Mouse (Mus musculus): ENCODE measurements at regions not wholly inside any gene's neighbourhood (a gene's known extent, or its start where the extent isn't known, plus 50 kb on each side); places are given as distances from the start of the nearest gene placed in this dataset.

GRCm38 (mm10) chr5:12910741-12911140, 214.5 kb upstream of the Sema3a start:
- no peaks in the 10 kb centered on the region for H3K9me3 ChIP-seq (ENCODE audit: control insufficient read depth, low read length)
- no peak overlapping the region for H3K4me2 ChIP-seq
- H3K9ac ChIP-seq (ENCODE audit: low read length): no peak overlapping the region
- no peaks in the 10 kb centered on the region for H3K36me3 ChIP-seq (ENCODE audit: control insufficient read depth, insufficient read depth, low read length)
- H3K4me1 ChIP-seq (ENCODE audit: control insufficient read depth, insufficient read depth, low read length): no peaks in the 10 kb centered on the region
- no peak overlapping the region for H3K4me3 ChIP-seq (ENCODE audit: low read depth, low read length)
- H3K27me3 ChIP-seq (ENCODE audit: control insufficient read depth, insufficient read depth, low read length): no peaks in the 10 kb centered on the region
- no peak for ATAC-seq (ENCODE audit: low FRiP score)
- H3K27ac ChIP-seq (ENCODE audit: low read depth, low read length): no peak overlapping the region
- DNase-seq (ENCODE audit: low spot score, missing footprints): no peak

GRCm38 (mm10) chr5:12914395-12914794, 210.8 kb upstream of the Sema3a start:
- no peak overlapping the region for H3K4me3 ChIP-seq (ENCODE audit: low read depth, low read length)
- no peak overlapping the region for H3K4me2 ChIP-seq
- no peaks in the 10 kb centered on the region for H3K36me3 ChIP-seq (ENCODE audit: control insufficient read depth, insufficient read depth, low read length)
- H3K27me3 ChIP-seq (ENCODE audit: control insufficient read depth, insufficient read depth, low read length): no peaks in the 10 kb centered on the region
- no peak overlapping the region for H3K9ac ChIP-seq (ENCODE audit: low read length)
- ATAC-seq (ENCODE audit: low FRiP score): no peak
- H3K4me1 ChIP-seq (ENCODE audit: control insufficient read depth, insufficient read depth, low read length): no peaks in the 10 kb centered on the region
- WGBS: 84% methylated on average over 1 of the region's 1 CpGs
- no peak for DNase-seq (ENCODE audit: low spot score, missing footprints)
- H3K27ac ChIP-seq (ENCODE audit: low read depth, low read length): no peak overlapping the region
- H3K9me3 ChIP-seq (ENCODE audit: control insufficient read depth, low read length): no peaks in the 10 kb centered on the region

GRCm38 (mm10) chr5:12919335-12919734, 205.9 kb upstream of the Sema3a start:
- DNase-seq (ENCODE audit: low spot score, missing footprints) (no peak), ATAC-seq (ENCODE audit: low FRiP score) (no peak)
- no peak overlapping the region for H3K4me3 ChIP-seq (ENCODE audit: low read depth, low read length)
- no peak overlapping the region for H3K9ac ChIP-seq (ENCODE audit: low read length)
- H3K27me3 ChIP-seq (ENCODE audit: control insufficient read depth, insufficient read depth, low read length): no peaks in the 10 kb centered on the region
- no peaks in the 10 kb centered on the region for H3K36me3 ChIP-seq (ENCODE audit: control insufficient read depth, insufficient read depth, low read length)
- WGBS: 65% methylated on average over 2 of the region's 2 CpGs
- no peaks in the 10 kb centered on the region for H3K4me1 ChIP-seq (ENCODE audit: control insufficient read depth, insufficient read depth, low read length)
- no peak overlapping the region for H3K27ac ChIP-seq (ENCODE audit: low read depth, low read length)
- no peaks in the 10 kb centered on the region for H3K9me3 ChIP-seq (ENCODE audit: control insufficient read depth, low read length)
- H3K4me2 ChIP-seq: no peak overlapping the region

DNA sequence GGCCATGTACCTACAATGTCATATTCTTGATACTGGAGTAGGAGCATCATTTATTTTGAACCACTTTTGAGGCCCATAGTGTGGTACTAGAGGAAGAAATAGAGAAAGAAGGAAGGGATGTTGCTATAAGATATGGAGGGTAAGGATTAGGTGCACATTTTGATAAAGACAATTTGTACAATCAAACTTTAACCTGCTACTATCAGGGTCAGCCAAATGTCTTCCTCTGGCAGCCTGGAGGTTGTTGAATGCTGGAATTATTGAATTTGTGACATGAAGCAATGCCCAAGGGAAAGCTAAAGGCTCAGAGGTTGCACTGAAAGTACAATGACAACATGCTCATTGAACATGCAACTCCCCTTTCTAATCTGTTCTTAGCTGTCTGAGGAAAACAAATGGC, 202.3 kb upstream of the Sema3a start:
- DNase-seq (ENCODE audit: low spot score, missing footprints) (no peak), ATAC-seq (ENCODE audit: low FRiP score) (no peak)
- Histone ChIP-seq H3K27me3 (ENCODE audit: control insufficient read depth, insufficient read depth, low read length) (no peaks in the 10 kb centered on the region), H3K27ac (ENCODE audit: low read depth, low read length) (no peak overlapping the region), H3K4me3 (ENCODE audit: low read depth, low read length) (no peak overlapping the region), H3K9ac (ENCODE audit: low read length) (no peak overlapping the region), H3K36me3 (ENCODE audit: control insufficient read depth, insufficient read depth, low read length) (no peaks in the 10 kb centered on the region), H3K9me3 (ENCODE audit: control insufficient read depth, low read length) (no peaks in the 10 kb centered on the region), H3K4me2 (no peak overlapping the region), H3K4me1 (ENCODE audit: control insufficient read depth, insufficient read depth, low read length) (no peaks in the 10 kb centered on the region)

DNA sequence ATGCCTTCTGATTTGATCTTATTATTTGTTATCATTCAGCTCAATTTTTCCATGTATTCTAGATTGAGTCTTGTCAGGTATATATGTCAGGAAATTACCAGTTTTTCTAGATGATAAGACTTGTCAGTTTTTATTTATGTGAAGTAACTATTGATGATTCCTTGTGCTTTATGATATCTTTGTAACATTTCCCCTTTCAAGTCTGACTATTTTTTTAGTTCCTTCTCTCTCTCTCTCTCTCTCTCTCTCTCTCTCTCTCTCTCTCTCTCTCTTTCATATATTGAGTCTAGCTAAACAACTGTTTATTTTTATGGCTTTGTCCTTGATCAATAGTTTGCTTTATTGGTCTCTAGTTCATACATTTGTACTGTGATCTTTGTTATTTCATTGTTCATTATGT, 199.7 kb upstream of the Sema3a start:
- H3K9ac ChIP-seq (ENCODE audit: low read length): no peak overlapping the region
- H3K4me2 ChIP-seq: no peak overlapping the region
- H3K27me3 ChIP-seq (ENCODE audit: control insufficient read depth, insufficient read depth, low read length): no peaks in the 10 kb centered on the region
- H3K36me3 ChIP-seq (ENCODE audit: control insufficient read depth, insufficient read depth, low read length): no peaks in the 10 kb centered on the region
- ATAC-seq (ENCODE audit: low FRiP score): no peak
- no peak overlapping the region for H3K4me3 ChIP-seq (ENCODE audit: low read depth, low read length)
- H3K27ac ChIP-seq (ENCODE audit: low read depth, low read length): no peak overlapping the region
- no peaks in the 10 kb centered on the region for H3K4me1 ChIP-seq (ENCODE audit: control insufficient read depth, insufficient read depth, low read length)
- no peaks in the 10 kb centered on the region for H3K9me3 ChIP-seq (ENCODE audit: control insufficient read depth, low read length)
- DNase-seq (ENCODE audit: low spot score, missing footprints): no peak

DNA sequence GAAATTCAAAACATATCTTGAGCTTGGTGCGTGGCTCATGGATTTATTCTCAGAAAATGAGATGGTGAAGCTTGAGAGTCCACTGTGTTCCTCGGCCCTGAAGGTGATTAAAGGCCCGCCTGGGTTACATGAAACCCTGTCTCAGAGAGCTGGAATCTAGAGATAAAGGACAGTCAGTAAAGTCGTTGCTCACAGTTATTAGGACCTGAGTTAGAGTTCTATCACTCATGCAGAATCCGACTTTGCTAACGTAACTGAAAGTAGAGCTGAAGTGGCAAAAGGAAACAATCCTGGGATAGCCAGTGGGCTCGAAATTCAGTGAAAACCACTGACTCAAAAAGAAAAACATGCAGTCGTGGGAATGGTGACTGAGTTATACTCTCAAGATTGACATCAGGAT, 198.9 kb upstream of the Sema3a start:
- no peak overlapping the region for H3K4me2 ChIP-seq
- ATAC-seq (ENCODE audit: low FRiP score): no peak

DNA sequence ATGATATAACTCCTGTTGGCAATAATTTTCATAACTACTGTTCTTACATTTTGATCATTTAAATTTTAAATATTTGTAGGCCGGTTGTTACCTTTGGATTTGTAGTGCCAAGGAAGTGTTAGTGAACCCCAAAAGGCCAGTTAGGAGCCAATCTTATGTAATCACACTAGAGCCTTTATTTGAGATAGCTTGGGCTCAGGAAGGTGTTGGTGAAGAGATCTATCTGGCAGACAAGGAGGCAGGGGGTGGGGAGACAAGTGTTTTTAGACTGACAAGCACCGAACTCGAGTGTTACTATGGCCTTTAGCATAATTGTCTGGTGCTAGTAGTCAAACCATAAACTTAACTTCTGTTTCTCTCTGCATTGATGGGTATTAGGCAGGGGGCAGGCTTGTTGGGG, 198.0 kb upstream of the Sema3a start:
- H3K9ac ChIP-seq (ENCODE audit: low read length): no peak overlapping the region
- no peak for DNase-seq (ENCODE audit: low spot score, missing footprints)
- no peaks in the 10 kb centered on the region for H3K36me3 ChIP-seq (ENCODE audit: control insufficient read depth, insufficient read depth, low read length)
- ATAC-seq (ENCODE audit: low FRiP score): no peak
- H3K27ac ChIP-seq (ENCODE audit: low read depth, low read length): no peak overlapping the region
- H3K4me2 ChIP-seq: no peak overlapping the region
- 91% methylated on average over 3 of the region's 3 CpGs for WGBS
- H3K4me1 ChIP-seq (ENCODE audit: control insufficient read depth, insufficient read depth, low read length): no peaks in the 10 kb centered on the region
- H3K9me3 ChIP-seq (ENCODE audit: control insufficient read depth, low read length): no peaks in the 10 kb centered on the region
- no peak overlapping the region for H3K4me3 ChIP-seq (ENCODE audit: low read depth, low read length)
- no peaks in the 10 kb centered on the region for H3K27me3 ChIP-seq (ENCODE audit: control insufficient read depth, insufficient read depth, low read length)

More for the DNA sequence above, 198.9 kb upstream of the Sema3a start:
- no peak for DNase-seq (ENCODE audit: low spot score, missing footprints)
- H3K4me1 ChIP-seq (ENCODE audit: control insufficient read depth, insufficient read depth, low read length): no peaks in the 10 kb centered on the region
- no peak overlapping the region for H3K4me3 ChIP-seq (ENCODE audit: low read depth, low read length)
- H3K27ac ChIP-seq (ENCODE audit: low read depth, low read length): no peak overlapping the region
- no peak overlapping the region for H3K9ac ChIP-seq (ENCODE audit: low read length)
- no peaks in the 10 kb centered on the region for H3K36me3 ChIP-seq (ENCODE audit: control insufficient read depth, insufficient read depth, low read length)
- H3K27me3 ChIP-seq (ENCODE audit: control insufficient read depth, insufficient read depth, low read length): no peaks in the 10 kb centered on the region
- H3K9me3 ChIP-seq (ENCODE audit: control insufficient read depth, low read length): no peaks in the 10 kb centered on the region
- 80% methylated on average over 8 of the region's 8 CpGs for WGBS

GRCm38 (mm10) chr5:12937052-12937451, 188.2 kb upstream of the Sema3a start:
- no peaks in the 10 kb centered on the region for H3K4me1 ChIP-seq (ENCODE audit: control insufficient read depth, insufficient read depth, low read length)
- no peak overlapping the region for H3K4me3 ChIP-seq (ENCODE audit: low read depth, low read length)
- H3K9me3 ChIP-seq (ENCODE audit: control insufficient read depth, low read length): no peaks in the 10 kb centered on the region
- DNase-seq (ENCODE audit: low spot score, missing footprints): no peak
- H3K27ac ChIP-seq (ENCODE audit: low read depth, low read length): no peak overlapping the region
- WGBS: 88% methylated on average over 5 of the region's 5 CpGs
- H3K36me3 ChIP-seq (ENCODE audit: control insufficient read depth, insufficient read depth, low read length): no peaks in the 10 kb centered on the region
- no peak for ATAC-seq (ENCODE audit: low FRiP score)
- H3K9ac ChIP-seq (ENCODE audit: low read length): no peak overlapping the region
- no peaks in the 10 kb centered on the region for H3K27me3 ChIP-seq (ENCODE audit: control insufficient read depth, insufficient read depth, low read length)
- H3K4me2 ChIP-seq: no peak overlapping the region

DNA sequence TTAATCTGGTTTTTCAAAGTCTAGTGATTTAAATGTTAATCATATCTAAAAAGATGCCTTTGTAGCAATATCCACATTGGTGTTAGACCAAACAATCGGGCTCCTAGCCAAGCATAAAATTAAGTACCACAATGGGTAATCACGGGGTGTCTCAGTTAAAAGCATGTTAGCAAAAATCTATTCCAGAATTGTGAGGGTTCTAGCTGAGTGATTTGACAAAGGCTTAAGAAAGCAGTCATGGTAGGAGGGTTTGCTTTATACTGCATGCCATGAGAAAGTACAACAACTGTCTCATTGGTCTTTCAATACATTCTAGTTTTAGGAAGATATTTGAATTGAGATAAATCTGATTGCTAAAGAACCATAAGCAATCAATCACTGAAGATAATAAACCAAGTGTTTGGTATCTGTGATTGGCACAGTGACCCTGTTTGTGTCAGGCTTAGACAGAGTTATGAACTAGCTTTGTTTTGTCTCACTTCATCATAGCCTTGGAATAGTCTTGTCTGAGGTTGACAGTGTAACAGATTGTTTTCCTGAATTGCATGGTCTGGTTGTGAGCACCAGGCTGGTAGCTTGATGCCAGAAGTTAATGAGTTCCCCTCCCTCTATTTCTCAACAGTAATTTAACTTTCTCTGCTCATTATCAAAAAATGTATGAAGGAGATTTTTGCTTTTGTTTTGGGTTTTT, 186.9 kb upstream of the Sema3a start:
- ATAC-seq (ENCODE audit: low FRiP score) (0 out of 2 replicates have a peak, but pooled peaks have one; percentile 22), DNase-seq (ENCODE audit: low spot score, missing footprints) (no peak)
- no peak overlapping the region for H3K4me3 ChIP-seq (ENCODE audit: low read depth, low read length)
- no peak overlapping the region for H3K9ac ChIP-seq (ENCODE audit: low read length)
- H3K36me3 ChIP-seq (ENCODE audit: control insufficient read depth, insufficient read depth, low read length): no peaks in the 10 kb centered on the region
- H3K9me3 ChIP-seq (ENCODE audit: control insufficient read depth, low read length): no peaks in the 10 kb centered on the region
- 43% methylated on average over 2 of the region's 2 CpGs for WGBS
- H3K4me1 ChIP-seq (ENCODE audit: control insufficient read depth, insufficient read depth, low read length): no peaks in the 10 kb centered on the region
- no peak overlapping the region for H3K27ac ChIP-seq (ENCODE audit: low read depth, low read length)
- H3K27me3 ChIP-seq (ENCODE audit: control insufficient read depth, insufficient read depth, low read length): no peaks in the 10 kb centered on the region
- H3K4me2 ChIP-seq: no peak overlapping the region

DNA sequence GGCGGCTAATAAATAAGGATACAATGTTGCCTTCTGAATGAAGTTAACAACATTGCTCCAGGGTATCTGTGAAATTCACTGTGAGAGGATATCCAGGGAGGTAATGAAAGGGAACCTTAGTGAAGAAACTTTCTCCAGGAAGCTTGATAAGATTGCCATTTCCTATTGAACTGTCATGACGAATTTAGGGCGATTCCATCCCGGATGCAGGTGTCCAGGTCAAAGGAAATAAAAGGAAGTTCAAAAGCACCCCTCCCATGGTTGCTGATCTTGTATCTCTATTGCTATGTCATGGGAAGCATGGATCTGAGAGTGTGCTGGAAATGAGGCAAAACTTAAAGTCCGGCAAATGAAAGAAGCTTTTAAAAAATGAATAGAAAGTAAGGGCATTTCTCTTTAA, 180.7 kb upstream of the Sema3a start:
- no peaks in the 10 kb centered on the region for H3K27me3 ChIP-seq (ENCODE audit: control insufficient read depth, insufficient read depth, low read length)
- no peak for ATAC-seq (ENCODE audit: low FRiP score)
- H3K9me3 ChIP-seq (ENCODE audit: control insufficient read depth, low read length): no peaks in the 10 kb centered on the region
- H3K4me3 ChIP-seq (ENCODE audit: low read depth, low read length): no peak overlapping the region
- no peak overlapping the region for H3K9ac ChIP-seq (ENCODE audit: low read length)
- no peaks in the 10 kb centered on the region for H3K4me1 ChIP-seq (ENCODE audit: control insufficient read depth, insufficient read depth, low read length)
- no peak overlapping the region for H3K4me2 ChIP-seq
- H3K27ac ChIP-seq (ENCODE audit: low read depth, low read length): no peak overlapping the region
- WGBS: 84% methylated on average over 5 of the region's 5 CpGs
- DNase-seq (ENCODE audit: low spot score, missing footprints): no peak
- no peaks in the 10 kb centered on the region for H3K36me3 ChIP-seq (ENCODE audit: control insufficient read depth, insufficient read depth, low read length)
